Mouse (Mus musculus) layer of hippocampus, adult 8-10 months (tissue): Measurements from ENCODE around the gene Esx1. TPM values are rescaled to one million over a fixed set of nuclear protein-coding genes. Genes with fewer than 3 reads are reported as not detected.

Experiments
- DNase-seq, 2 experiments: peaks; one replicate each; pipeline ENCODE4 v3.0.0; 2022; ENCODE audit warnings: low spot score in 2 of 2
- total RNA-seq, 4 experiments: library from RNA; stranded (reverse); gene quantifications; 2 replicates each; pipeline ENCODE4 v1.2.4; 2022

The Esx1 gene
- not detected for total RNA-seq

GRCm38 (mm10) chrX:137121718-137122117 is at the start of gene Esx1:
Gene Esx1, minus strand, starts transcription at chrX:137122083.
- DNase-seq: no peak

- no peak for DNase-seq
Measured at GRCm38 (mm10) chrX:137170021-137170420, 48.1 kb upstream of the Esx1 start.

- DNase-seq: no peak
Measured at GRCm38 (mm10) chrX:137167658-137168057, 45.8 kb upstream of the Esx1 start.

GRCm38 (mm10) chrX:137165621-137166020 is 43.7 kb upstream of the Esx1 start:
- no peak for DNase-seq

DNA sequence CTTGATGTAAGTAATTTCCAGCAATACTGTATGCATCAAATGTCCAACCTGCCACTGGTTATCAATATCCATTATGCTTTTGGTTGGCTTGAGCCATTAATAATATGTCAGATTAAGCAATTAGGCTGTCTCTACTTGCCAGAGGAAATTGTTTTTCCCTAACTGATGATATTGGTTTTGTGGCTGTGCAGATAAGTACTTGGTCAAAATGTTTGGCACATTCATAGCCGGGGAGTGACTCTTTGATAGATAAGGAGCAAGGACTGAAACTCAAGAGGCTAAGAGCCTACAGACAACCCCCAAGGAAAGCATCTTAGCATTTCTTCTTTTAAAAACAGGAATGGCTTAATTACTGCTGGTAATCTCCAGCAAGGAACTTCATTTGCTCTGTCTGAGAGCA is 40.8 kb upstream of the Esx1 start:
- no peak for DNase-seq

- no peak for DNase-seq
Measured at GRCm38 (mm10) chrX:137160971-137161370, 39.1 kb upstream of the Esx1 start.

GRCm38 (mm10) chrX:137149050-137149449 is 27.2 kb upstream of the Esx1 start:
- DNase-seq: no peak

- DNase-seq: no peak
Measured at GRCm38 (mm10) chrX:137144674-137145073, 22.8 kb upstream of the Esx1 start.

- DNase-seq: no peak
Measured at GRCm38 (mm10) chrX:137143726-137144125, 21.8 kb upstream of the Esx1 start.

DNA sequence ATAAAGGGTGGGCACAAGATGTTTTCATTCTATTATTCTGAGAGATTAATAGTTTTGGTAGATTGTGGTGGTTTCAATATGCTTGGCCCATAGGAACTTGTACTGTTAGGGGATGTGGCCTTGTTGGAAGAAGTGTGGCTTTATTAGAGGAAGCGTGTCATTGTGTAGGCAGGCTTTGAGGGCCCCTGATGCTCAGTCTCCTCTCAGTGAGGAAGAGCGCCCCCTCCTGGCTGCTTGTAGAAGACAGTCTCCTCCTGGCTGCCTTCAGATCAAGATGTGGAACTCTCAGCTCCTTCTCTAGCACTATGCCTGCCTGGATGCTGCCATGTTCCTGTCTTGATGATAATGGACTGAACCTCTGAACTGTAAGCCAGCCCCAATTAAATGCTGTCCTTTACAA is 20.7 kb upstream of the Esx1 start:
- DNase-seq: no peak

DNA sequence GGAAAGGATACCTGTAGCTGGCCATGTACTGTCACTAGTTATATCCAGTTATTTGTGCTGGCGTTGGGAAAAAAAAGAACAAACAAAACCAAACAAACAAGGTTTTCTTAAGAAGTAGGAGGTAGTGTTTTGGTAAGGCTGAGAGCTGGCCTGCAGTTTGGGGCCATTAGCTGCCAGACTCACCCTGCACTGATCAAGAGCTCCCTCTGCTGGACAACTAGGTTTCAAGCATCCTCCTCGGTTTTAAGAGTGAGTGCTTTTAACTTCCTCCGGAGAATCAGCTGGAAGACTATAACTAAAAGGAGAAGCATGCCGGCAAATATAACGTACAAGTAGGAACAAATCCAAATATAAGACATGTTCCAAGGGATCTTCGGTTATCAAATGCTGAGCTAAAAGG is 19.8 kb upstream of the Esx1 start:
- peak; percentile 8 to 54 for DNase-seq

- no peak for DNase-seq
Measured at GRCm38 (mm10) chrX:137127542-137127941, 5.7 kb upstream of the Esx1 start.

GRCm38 (mm10) chrX:137119675-137120423 is 2.0 kb downstream of the Esx1 start:
- DNase-seq: no peak

GRCm38 (mm10) chrX:137118097-137118746 is 3.7 kb downstream of the Esx1 start:
- DNase-seq: no peak

DNA sequence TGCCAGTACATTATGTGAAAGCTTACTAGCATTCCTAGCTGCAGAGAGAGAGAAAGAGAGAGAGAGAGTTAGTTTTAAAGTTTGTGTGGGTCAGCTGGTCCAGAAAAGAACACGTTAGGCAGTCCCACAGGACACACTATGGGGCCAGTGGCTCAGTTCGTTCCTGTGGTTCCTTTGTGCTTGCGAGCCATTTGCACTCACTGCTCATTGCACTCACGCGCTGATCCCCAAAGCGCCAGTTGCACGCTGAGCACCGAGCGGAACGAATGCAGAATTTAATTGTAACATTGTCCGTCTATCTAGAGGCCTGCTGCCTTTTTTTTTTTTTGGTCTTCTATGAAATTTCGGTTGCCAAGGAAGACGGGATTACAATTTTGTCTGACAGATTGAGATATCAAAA is 15.4 kb downstream of the Esx1 start:
- DNase-seq: no peak

- DNase-seq: no peak
Measured at GRCm38 (mm10) chrX:137104531-137104930, 17.4 kb downstream of the Esx1 start.

Other genes starting within 250 kb of the Esx1 start
- gene H2bfm, start 194.8 kb downstream of the Esx1 start, total RNA-seq: not detected
- gene Tmsb15b2, start 146.6 kb downstream of the Esx1 start, total RNA-seq: 10 to 100 TPM; 11.6 to 19.9 (median 16.2) TPM
- gene Tmsb15l, start 145.2 kb downstream of the Esx1 start, total RNA-seq: 1 to 10 TPM; 1.6 to 3.9 (median 3.8) TPM
- gene Tmsb15b1, start 145.2 kb downstream of the Esx1 start, total RNA-seq: 1 to 10 TPM; 2.8 to 8.9 (median 5.3) TPM
- gene Zcchc18, start 128.9 kb downstream of the Esx1 start, total RNA-seq: 100 to 1,000 TPM; 251 to 290 (median 278) TPM
- 10 to 100 TPM; 24.6 to 35.4 (median 32.0) TPM for gene Slc25a53, start 83.8 kb downstream of the Esx1 start, total RNA-seq
- 10 to 100 TPM in 2 of 4 experiments, 1 to 10 TPM in 2; 9.8 to 10.2 (median 10.0) TPM for gene Fam199x, start 72.5 kb downstream of the Esx1 start, total RNA-seq